Mouse (Mus musculus): ENCODE data around the gene Gm28434. TPM values are rescaled to one million over a fixed set of nuclear protein-coding genes. Genes with fewer than 3 reads are reported as not detected.

The Gm28434 gene
- not detected in 2 replicates for polyA plus RNA-seq (2015; fragmentation: Nextera tagmentation; extraction: Ambion mirVana)

DNA sequence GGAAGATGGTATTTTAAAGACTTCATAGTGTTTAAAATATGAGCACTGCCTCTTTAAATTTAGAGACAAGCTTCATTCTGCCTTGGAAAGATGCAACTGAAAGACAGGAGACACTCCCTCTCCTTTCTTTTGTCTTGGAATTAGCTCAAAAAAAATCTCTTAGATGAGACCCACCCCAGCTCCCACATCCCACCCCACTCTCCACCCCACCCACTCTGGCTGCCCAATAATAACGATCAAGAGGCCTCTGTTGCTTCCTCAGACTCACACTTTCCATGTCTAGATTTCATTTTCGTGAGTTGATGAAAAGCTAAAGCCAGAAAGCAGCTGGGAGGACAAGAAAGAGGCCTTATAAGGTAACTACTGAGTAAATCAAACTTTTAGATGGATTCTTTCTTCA lies at the start of gene Gm28434, which contains the start of gene 2310003L06Rik:
TSS of gene Gm28434 (plus strand) at position 317 of the 400 bp plus-strand sequence.
TSS of gene 2310003L06Rik (plus strand) at position 259 of the 400 bp plus-strand sequence.
- WGBS: 46% methylated on average over 2 of the region's 2 CpGs
- Histone ChIP-seq H3K27ac (ENCODE audit: low read length) (no peak within 1 kb of the TSS), H3K9ac (ENCODE audit: low read length) (no peak within 1 kb of the TSS), H3K27me3 (ENCODE audit: control insufficient read depth, insufficient read depth, low read depth, low read length) (no peaks in the 10 kb centered on the region), H3K4me2 (ENCODE audit: low read depth, low read length) (no peak within 1 kb of the TSS), H3K9me3 (ENCODE audit: control insufficient read depth, low read length) (no peaks in the 10 kb centered on the region), H3K36me3 (ENCODE audit: control insufficient read depth, insufficient read depth, low read length) (no peaks in the 10 kb centered on the region), H3K4me3 (ENCODE audit: low read length) (no peak within 1 kb of the TSS), H3K4me1 (replicated peaks; ENCODE audit: control insufficient read depth, insufficient read depth, low read length) (no peaks in the 10 kb centered on the region)
- no peak for ATAC-seq (ENCODE audit: low read depth)

DNA sequence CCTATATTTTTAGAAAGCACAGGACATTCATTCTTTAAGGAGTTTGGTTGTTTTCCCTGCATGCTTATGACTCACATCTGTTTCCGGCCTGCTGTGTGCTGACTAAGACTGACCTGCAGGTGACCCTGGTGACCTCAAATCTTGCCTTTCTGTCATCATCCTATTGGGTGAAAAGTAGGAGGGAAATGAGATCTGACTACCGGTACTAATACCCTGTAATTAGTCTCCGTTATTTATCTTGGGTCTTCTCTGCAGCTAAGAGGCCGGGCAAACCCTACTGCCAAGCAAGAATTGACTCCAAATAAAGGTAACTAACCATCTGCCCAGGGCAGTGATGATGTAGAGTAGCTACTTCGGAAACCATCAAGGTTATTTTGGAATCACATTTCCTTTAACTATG lies 43.9 kb upstream of the Gm28434 start, which contains the start of gene Csn3:
TSS of gene Csn3 (plus strand) at position 208 of the 400 bp plus-strand sequence.
- no peak for ATAC-seq (ENCODE audit: low read depth)
- Histone ChIP-seq H3K4me3 (ENCODE audit: low read length) (no peak within 1 kb of the TSS), H3K36me3 (ENCODE audit: control insufficient read depth, insufficient read depth, low read length) (no peaks in the 10 kb centered on the region), H3K27me3 (ENCODE audit: control insufficient read depth, insufficient read depth, low read depth, low read length) (no peaks in the 10 kb centered on the region), H3K9ac (ENCODE audit: low read length) (no peak within 1 kb of the TSS), H3K9me3 (ENCODE audit: control insufficient read depth, low read length) (no peaks in the 10 kb centered on the region), H3K4me2 (ENCODE audit: low read depth, low read length) (no peak within 1 kb of the TSS), H3K27ac (ENCODE audit: low read length) (no peak within 1 kb of the TSS), H3K4me1 (replicated peaks; ENCODE audit: control insufficient read depth, insufficient read depth, low read length) (no peaks in the 10 kb centered on the region)
- WGBS: 37% methylated on average over 5 of the region's 5 CpGs

DNA sequence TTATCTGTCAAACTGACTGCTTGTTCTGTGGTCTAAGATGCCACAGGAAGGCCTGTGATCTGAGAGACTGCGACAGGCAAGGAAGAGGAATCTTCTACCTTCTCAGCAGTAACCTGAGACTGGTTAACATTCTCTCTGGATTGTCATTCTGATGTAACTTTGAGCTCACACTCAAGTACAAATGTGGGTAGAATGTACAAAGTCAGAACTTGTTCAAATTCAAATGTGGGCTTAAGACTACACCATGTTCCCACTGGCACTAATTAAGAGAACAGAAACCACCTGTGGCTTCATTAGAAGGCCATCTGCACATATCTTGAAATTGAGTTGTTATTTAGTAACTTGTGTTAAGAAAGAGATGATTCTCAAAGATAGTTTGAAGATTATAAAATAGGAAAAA lies 37.7 kb upstream of the Gm28434 start:
- H3K27ac ChIP-seq (ENCODE audit: low read length): no peak overlapping the region
- 70% methylated on average over 1 of the region's 1 CpGs for WGBS
- no peaks in the 10 kb centered on the region for H3K27me3 ChIP-seq (ENCODE audit: control insufficient read depth, insufficient read depth, low read depth, low read length)

GRCm38 (mm10) chr5:87940752-87941151 lies 28.6 kb upstream of the Gm28434 start:
- H3K36me3 ChIP-seq (ENCODE audit: control insufficient read depth, insufficient read depth, low read length): no peaks in the 10 kb centered on the region
- no peak overlapping the region for H3K4me2 ChIP-seq (ENCODE audit: low read depth, low read length)
- no peak overlapping the region for H3K9ac ChIP-seq (ENCODE audit: low read length)
- ATAC-seq (ENCODE audit: low read depth): no peak
- 40% methylated on average over 3 of the region's 3 CpGs for WGBS
- H3K4me3 ChIP-seq (ENCODE audit: low read length): no peak overlapping the region
- H3K9me3 ChIP-seq (ENCODE audit: control insufficient read depth, low read length): no peaks in the 10 kb centered on the region
- H3K27ac ChIP-seq (ENCODE audit: low read length): no peak overlapping the region
- H3K27me3 ChIP-seq (ENCODE audit: control insufficient read depth, insufficient read depth, low read depth, low read length): no peaks in the 10 kb centered on the region
- no peaks in the 10 kb centered on the region for H3K4me1 ChIP-seq (replicated peaks; ENCODE audit: control insufficient read depth, insufficient read depth, low read length)

More for the DNA sequence above, 37.7 kb upstream of the Gm28434 start:
- no peaks in the 10 kb centered on the region for H3K36me3 ChIP-seq (ENCODE audit: control insufficient read depth, insufficient read depth, low read length)
- H3K9ac ChIP-seq (ENCODE audit: low read length): no peak overlapping the region
- no peaks in the 10 kb centered on the region for H3K4me1 ChIP-seq (replicated peaks; ENCODE audit: control insufficient read depth, insufficient read depth, low read length)
- no peak overlapping the region for H3K4me2 ChIP-seq (ENCODE audit: low read depth, low read length)
- no peak overlapping the region for H3K4me3 ChIP-seq (ENCODE audit: low read length)
- H3K9me3 ChIP-seq (ENCODE audit: control insufficient read depth, low read length): no peaks in the 10 kb centered on the region
- ATAC-seq (ENCODE audit: low read depth): no peak

GRCm38 (mm10) chr5:87942515-87942914 lies 26.8 kb upstream of the Gm28434 start:
- no peak overlapping the region for H3K4me3 ChIP-seq (ENCODE audit: low read length)
- no peaks in the 10 kb centered on the region for H3K27me3 ChIP-seq (ENCODE audit: control insufficient read depth, insufficient read depth, low read depth, low read length)
- no peaks in the 10 kb centered on the region for H3K36me3 ChIP-seq (ENCODE audit: control insufficient read depth, insufficient read depth, low read length)
- H3K9me3 ChIP-seq (ENCODE audit: control insufficient read depth, low read length): no peaks in the 10 kb centered on the region
- H3K9ac ChIP-seq (ENCODE audit: low read length): no peak overlapping the region
- no peak overlapping the region for H3K4me2 ChIP-seq (ENCODE audit: low read depth, low read length)
- ATAC-seq (ENCODE audit: low read depth): no peak
- H3K27ac ChIP-seq (ENCODE audit: low read length): no peak overlapping the region
- no peaks in the 10 kb centered on the region for H3K4me1 ChIP-seq (replicated peaks; ENCODE audit: control insufficient read depth, insufficient read depth, low read length)

GRCm38 (mm10) chr5:87951836-87952235 lies 17.5 kb upstream of the Gm28434 start:
- no peak overlapping the region for H3K4me3 ChIP-seq (ENCODE audit: low read length)
- no peaks in the 10 kb centered on the region for H3K9me3 ChIP-seq (ENCODE audit: control insufficient read depth, low read length)
- no peaks in the 10 kb centered on the region for H3K36me3 ChIP-seq (ENCODE audit: control insufficient read depth, insufficient read depth, low read length)
- H3K27ac ChIP-seq (ENCODE audit: low read length): no peak overlapping the region
- ATAC-seq (ENCODE audit: low read depth): no peak
- H3K4me2 ChIP-seq (ENCODE audit: low read depth, low read length): no peak overlapping the region
- no peaks in the 10 kb centered on the region for H3K4me1 ChIP-seq (replicated peaks; ENCODE audit: control insufficient read depth, insufficient read depth, low read length)
- no peak overlapping the region for H3K9ac ChIP-seq (ENCODE audit: low read length)
- no peaks in the 10 kb centered on the region for H3K27me3 ChIP-seq (ENCODE audit: control insufficient read depth, insufficient read depth, low read depth, low read length)

- H3K4me1 ChIP-seq (replicated peaks; ENCODE audit: control insufficient read depth, insufficient read depth, low read length): no peaks in the 10 kb centered on the region
- H3K27ac ChIP-seq (ENCODE audit: low read length): no peak within 1 kb of the TSS
- H3K27me3 ChIP-seq (ENCODE audit: control insufficient read depth, insufficient read depth, low read depth, low read length): no peaks in the 10 kb centered on the region
- no peaks in the 10 kb centered on the region for H3K9me3 ChIP-seq (ENCODE audit: control insufficient read depth, low read length)
- no peak within 1 kb of the TSS for H3K4me2 ChIP-seq (ENCODE audit: low read depth, low read length)
- H3K9ac ChIP-seq (ENCODE audit: low read length): no peak within 1 kb of the TSS
- no peaks in the 10 kb centered on the region for H3K36me3 ChIP-seq (ENCODE audit: control insufficient read depth, insufficient read depth, low read length)
- H3K4me3 ChIP-seq (ENCODE audit: low read length): no peak within 1 kb of the TSS
- WGBS: 73% methylated on average over 3 of the region's 3 CpGs
- no peak for ATAC-seq (ENCODE audit: low read depth)
Observed at GRCm38 (mm10) chr5:87979139-87979538, 9.8 kb downstream of the Gm28434 start, which contains the start of gene Cabs1. Cabs1 (plus strand) TSS chr5:87979439.

DNA sequence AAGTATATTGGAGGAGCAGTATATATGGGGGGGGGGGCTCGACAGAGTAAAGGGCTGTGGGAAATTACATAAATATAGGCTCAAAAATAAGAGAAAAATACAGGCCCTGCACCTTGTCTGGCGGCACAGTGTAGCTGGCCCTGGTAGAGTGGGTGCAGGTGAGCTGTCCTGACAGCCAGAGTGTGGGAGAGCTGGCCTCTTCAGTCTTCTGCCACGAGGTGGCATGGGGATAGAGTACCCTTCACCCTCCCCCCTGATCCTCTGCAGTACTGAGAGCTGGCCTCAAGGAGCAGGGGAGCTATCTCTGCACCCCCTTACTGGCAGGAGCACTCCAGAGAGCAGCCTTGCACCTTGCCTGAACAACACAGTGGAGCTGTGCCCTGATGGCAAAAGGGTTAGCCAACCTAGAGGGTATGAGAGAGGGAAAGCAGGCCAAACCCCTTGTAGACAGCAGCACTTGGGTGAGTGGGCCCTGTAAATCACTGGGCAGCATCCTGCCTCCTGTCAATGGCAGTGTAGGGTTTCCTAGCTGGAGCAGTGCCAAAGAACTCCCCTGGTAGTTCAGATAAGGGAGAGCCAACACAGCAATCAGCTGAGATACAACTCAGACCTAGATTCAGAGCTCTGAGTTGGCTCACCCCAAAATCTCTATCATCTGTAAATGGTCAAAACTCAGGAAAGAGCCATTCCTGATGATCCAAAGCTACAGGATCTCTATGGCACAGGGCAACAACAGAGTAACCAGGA lies 13.3 kb downstream of the Gm28434 start:
- no peak overlapping the region for H3K27ac ChIP-seq (ENCODE audit: low read length)
- no peaks in the 10 kb centered on the region for H3K27me3 ChIP-seq (ENCODE audit: control insufficient read depth, insufficient read depth, low read depth, low read length)
- H3K36me3 ChIP-seq (ENCODE audit: control insufficient read depth, insufficient read depth, low read length): no peaks in the 10 kb centered on the region
- H3K9ac ChIP-seq (ENCODE audit: low read length): no peak overlapping the region
- ATAC-seq (ENCODE audit: low read depth): no peak
- 50% methylated on average over 3 of the region's 3 CpGs for WGBS
- no peaks in the 10 kb centered on the region for H3K9me3 ChIP-seq (ENCODE audit: control insufficient read depth, low read length)
- no peak overlapping the region for H3K4me2 ChIP-seq (ENCODE audit: low read depth, low read length)
- no peaks in the 10 kb centered on the region for H3K4me1 ChIP-seq (replicated peaks; ENCODE audit: control insufficient read depth, insufficient read depth, low read length)
- H3K4me3 ChIP-seq (ENCODE audit: low read length): no peak overlapping the region

- Histone ChIP-seq H3K9me3 (ENCODE audit: control insufficient read depth, low read length) (no peaks in the 10 kb centered on the region), H3K4me2 (ENCODE audit: low read depth, low read length) (no peak within 1 kb of the TSS), H3K9ac (ENCODE audit: low read length) (no peak within 1 kb of the TSS), H3K4me1 (replicated peaks; ENCODE audit: control insufficient read depth, insufficient read depth, low read length) (no peaks in the 10 kb centered on the region), H3K27me3 (ENCODE audit: control insufficient read depth, insufficient read depth, low read depth, low read length) (no peaks in the 10 kb centered on the region), H3K4me3 (ENCODE audit: low read length) (no peak within 1 kb of the TSS), H3K27ac (ENCODE audit: low read length) (no peak within 1 kb of the TSS), H3K36me3 (ENCODE audit: control insufficient read depth, insufficient read depth, low read length) (no peaks in the 10 kb centered on the region)
- no peak for ATAC-seq (ENCODE audit: low read depth)
- 75% methylated on average over 3 of the region's 3 CpGs for WGBS
Observed at GRCm38 (mm10) chr5:88002249-88002648, 32.9 kb downstream of the Gm28434 start, which contains the start of gene Smr3a. Smr3a (plus strand) TSS chr5:88002549.
